Mouse (Mus musculus): ENCODE data around the gene Kcnh7. TPM values are rescaled to one million over a fixed set of nuclear protein-coding genes. Genes with fewer than 3 reads are reported as not detected.

The Kcnh7 gene
- polyA plus RNA-seq (2012; ENCODE audit: low replicate concordance) = not detected in 2 replicates

GRCm38 (mm10) chr2:63183563-63184545 is at the start of gene Kcnh7:
Gene Kcnh7 (minus strand): TSS chr2:63184287.

GRCm38 (mm10) chr2:62664135-62664670 is 519.9 kb downstream of the Kcnh7 start, which contains the start of gene Gca:
Gene Gca (plus strand): TSS chr2:62664285.

GRCm38 (mm10) chr2:62646014-62646645 is 538.0 kb downstream of the Kcnh7 start, which contains the start of gene Ifih1:
Gene Ifih1 (minus strand): TSS chr2:62646255.

Measured in hematopoietic multipotent progenitor cell, adult 10-12 weeks (in vitro differentiated cells).